Mouse (Mus musculus) intestine, postnatal 0 days (tissue): ENCODE measurements around the gene Snx1. TPM values are rescaled to one million over a fixed set of nuclear protein-coding genes. Genes with fewer than 3 reads are reported as not detected.

Experiments
- ATAC-seq: fragments of 200-750 bp; cut with Nextera tagmentation; 2 replicates; pipeline ENCODE4 v1.8.0; 2017; ENCODE audit warnings: mild to moderate bottlenecking, moderate TSS enrichment, moderate library complexity
- H3K27ac ChIP-seq: fragments of 300-500 bp; sonication (generic); 2 replicates; pipeline ENCODE4 v1.5.1; 2014; ENCODE audit warnings: mild to moderate bottlenecking, low read depth, low read length, moderate library complexity
- H3K27me3 ChIP-seq: fragments of 300-500 bp; sonication (generic); replicated peaks from 2 replicates; pipeline ENCODE4 v1.6.1; 2014; ENCODE audit warnings: low read length, mixed read lengths; ENCODE audit not compliant: control insufficient read depth, insufficient read depth
- H3K36me3 ChIP-seq: fragments of 300-500 bp; sonication (generic); 2 replicates; pipeline ENCODE4 v1.6.1; 2014; ENCODE audit warnings: mild to moderate bottlenecking, moderate library complexity; ENCODE audit not compliant: control insufficient read depth, insufficient read depth
- H3K4me1 ChIP-seq: fragments of 300-500 bp; sonication (generic); replicated peaks from 2 replicates; pipeline ENCODE4 v1.6.1; 2014; ENCODE audit warnings: antibody characterized with exemption, low read length, mixed read lengths; ENCODE audit not compliant: control insufficient read depth, insufficient read depth
- H3K4me2 ChIP-seq: fragments of 300-500 bp; sonication (generic); replicated peaks from 2 replicates; pipeline ENCODE4 v1.6.1; 2014; ENCODE audit warnings: low read depth, mild to moderate bottlenecking, moderate library complexity
- H3K4me3 ChIP-seq: fragments of 300-500 bp; sonication (generic); 2 replicates; pipeline ENCODE4 v1.5.1; 2014; ENCODE audit warnings: low read depth, low read length
- H3K9ac ChIP-seq: fragments of 300-500 bp; sonication (generic); 2 replicates; pipeline ENCODE4 v1.6.1; 2014; ENCODE audit warnings: mild to moderate bottlenecking, low read depth, low read length
- H3K9me3 ChIP-seq: fragments of 300-500 bp; sonication (generic); 2 replicates; pipeline ENCODE4 v1.6.1; 2016; ENCODE audit warnings: mixed run types; ENCODE audit not compliant: control insufficient read depth
- CTCF ChIP-seq: sonication (generic); IDR thresholded peaks from 2 replicates; pipeline ENCODE4 v1.5.1; 2016; ENCODE audit warnings: low read depth, mild to moderate bottlenecking, control low read depth, antibody characterized with exemption, moderate library complexity
- WGBS: fragments of 180-500 bp; shearing (Covaris S2); extraction: QIAGEN DNeasy Blood & Tissue Kit; methylation state at CpG from one replicate; pipeline ENCODE4 v1.1.7; 2014; 5-methylcytosine and 5-hydroxymethylcytosine counted together
- polyA plus RNA-seq: library from polyadenylated mRNA; unstranded; fragments of >200 nt; fragmentation: Nextera tagmentation; extraction: Ambion mirVana; gene quantifications from 2 replicates; pipeline ENCODE4 v1.2.1, GENCODE M21; 2015

The Snx1 gene
- polyA plus RNA-seq, 1 experiment from 2014 or later = 122 TPM

GRCm38 (mm10) chr9:66124681-66125542 lies 1.5 kb downstream of the Snx1 start:
- H3K4me1 ChIP-seq = 0 out of 2 replicates have a peak, but pooled peaks cover 9% of the 10 kb centered on the region
- WGBS = 12% methylated on average over 33 of the region's 33 CpGs
- H3K9ac ChIP-seq = peak overlapping the region; percentile 84
- H3K27me3 ChIP-seq = no peaks in the 10 kb centered on the region
- 0 out of 2 replicates have a peak, but pooled peaks have one; percentile 25 for TF ChIP-seq CTCF
- ATAC-seq = peak; percentile 97
- peak overlapping the region; percentile 93 for H3K27ac ChIP-seq
- peaks cover 4% of the 10 kb centered on the region; the same call in 1 of the 2 replicates for H3K36me3 ChIP-seq
- peak overlapping the region; percentile 89 for H3K4me3 ChIP-seq
- peak overlapping the region; percentile 77 for H3K4me2 ChIP-seq
- H3K9me3 ChIP-seq = no peaks in the 10 kb centered on the region

GRCm38 (mm10) chr9:66124111-66124531 lies 2.3 kb downstream of the Snx1 start:
- Histone ChIP-seq H3K9ac (peak overlapping the region; percentile 84), H3K27ac (peak overlapping the region; percentile 93), H3K36me3 (no peaks in the 10 kb centered on the region), H3K27me3 (no peaks in the 10 kb centered on the region), H3K4me3 (peak overlapping the region; percentile 89), H3K4me1 (0 out of 2 replicates have a peak, but pooled peaks cover 9% of the 10 kb centered on the region), H3K9me3 (no peaks in the 10 kb centered on the region), H3K4me2 (peak overlapping the region; percentile 77)
- under 1% methylated on average over 12 of the region's 12 CpGs for WGBS
- 0 out of 2 replicates have a peak, but pooled peaks have one; percentile 13 for ATAC-seq
- no peak for TF ChIP-seq CTCF

- H3K27ac ChIP-seq = peak overlapping the region; percentile 93
- no peaks in the 10 kb centered on the region for H3K9me3 ChIP-seq
Measured at GRCm38 (mm10) chr9:66123648-66124047, 2.7 kb downstream of the Snx1 start.

GRCm38 (mm10) chr9:66121421-66121820 lies 5.0 kb downstream of the Snx1 start:
- H3K9ac ChIP-seq = no peak overlapping the region
- no peaks in the 10 kb centered on the region for H3K9me3 ChIP-seq
- H3K4me1 ChIP-seq = peaks cover 14% of the 10 kb centered on the region; the same call in 1 of the 2 replicates
- no peaks in the 10 kb centered on the region for H3K27me3 ChIP-seq
- no peak overlapping the region for H3K4me3 ChIP-seq
- no peaks in the 10 kb centered on the region for H3K36me3 ChIP-seq
- ATAC-seq = no peak
- TF ChIP-seq CTCF = no peak
- H3K4me2 ChIP-seq = no peak overlapping the region
- H3K27ac ChIP-seq = no peak overlapping the region

More at GRCm38 (mm10) chr9:66123648-66124047, 2.7 kb downstream of the Snx1 start:
- Histone ChIP-seq H3K9ac (peak overlapping the region; percentile 84), H3K27me3 (no peaks in the 10 kb centered on the region), H3K4me1 (0 out of 2 replicates have a peak, but pooled peaks cover 10% of the 10 kb centered on the region), H3K4me2 (peak overlapping the region; percentile 77), H3K4me3 (peak overlapping the region; percentile 89), H3K36me3 (no peaks in the 10 kb centered on the region)
- ATAC-seq = no peak
- 2% methylated on average over 5 of the region's 5 CpGs for WGBS
- TF ChIP-seq CTCF = no peak

- H3K4me3 ChIP-seq = no peak overlapping the region
- H3K27ac ChIP-seq = no peak overlapping the region
- H3K36me3 ChIP-seq = no peaks in the 10 kb centered on the region
- H3K4me1 ChIP-seq = peaks cover 14% of the 10 kb centered on the region; the same call in 1 of the 2 replicates
- H3K4me2 ChIP-seq = no peak overlapping the region
- no peak for ATAC-seq
- WGBS = 70% methylated on average over 3 of the region's 3 CpGs
- no peak overlapping the region for H3K9ac ChIP-seq
- no peaks in the 10 kb centered on the region for H3K9me3 ChIP-seq
- no peaks in the 10 kb centered on the region for H3K27me3 ChIP-seq
- no peak for TF ChIP-seq CTCF
Measured at GRCm38 (mm10) chr9:66120945-66121344, 5.4 kb downstream of the Snx1 start.

GRCm38 (mm10) chr9:66120106-66120505 lies 6.3 kb downstream of the Snx1 start:
- Histone ChIP-seq H3K9ac (no peak overlapping the region), H3K4me1 (peaks cover 14% of the 10 kb centered on the region; the same call in 1 of the 2 replicates), H3K36me3 (0 out of 2 replicates have a peak, but pooled peaks cover 5% of the 10 kb centered on the region), H3K4me2 (no peak overlapping the region), H3K27ac (no peak overlapping the region), H3K27me3 (no peaks in the 10 kb centered on the region), H3K4me3 (no peak overlapping the region), H3K9me3 (no peaks in the 10 kb centered on the region)
- TF ChIP-seq CTCF = no peak
- 84% methylated on average over 4 of the region's 4 CpGs for WGBS
- ATAC-seq = no peak
